Mouse (Mus musculus): ENCODE measurements at regions not wholly inside any gene's neighbourhood (a gene's known extent, or its start where the extent isn't known, plus 50 kb on each side); places are given as distances from the start of the nearest gene placed in this dataset.

DNA sequence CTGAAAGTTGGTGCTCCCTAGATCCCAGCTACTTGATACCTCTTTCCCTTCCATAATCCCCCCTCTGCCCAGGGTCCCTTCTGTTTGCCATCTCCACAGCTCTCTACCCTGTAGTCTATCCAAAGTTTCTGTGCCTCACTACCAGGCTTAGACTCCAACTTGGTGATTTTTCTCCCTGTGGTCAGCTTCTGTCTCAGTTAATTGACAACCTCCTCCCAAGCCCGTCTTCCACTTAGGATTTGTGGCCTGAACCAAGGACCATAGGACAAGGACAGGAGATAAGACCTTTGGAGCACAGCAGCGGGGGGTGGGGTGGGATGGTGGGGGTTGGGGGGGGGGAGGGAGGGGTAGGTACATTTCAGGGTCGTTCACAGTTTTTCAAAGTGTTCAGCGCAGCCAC lies 371.3 kb downstream of the Eipr1 start:
- no peak for DNase-seq (ENCODE audit: low spot score)

DNA sequence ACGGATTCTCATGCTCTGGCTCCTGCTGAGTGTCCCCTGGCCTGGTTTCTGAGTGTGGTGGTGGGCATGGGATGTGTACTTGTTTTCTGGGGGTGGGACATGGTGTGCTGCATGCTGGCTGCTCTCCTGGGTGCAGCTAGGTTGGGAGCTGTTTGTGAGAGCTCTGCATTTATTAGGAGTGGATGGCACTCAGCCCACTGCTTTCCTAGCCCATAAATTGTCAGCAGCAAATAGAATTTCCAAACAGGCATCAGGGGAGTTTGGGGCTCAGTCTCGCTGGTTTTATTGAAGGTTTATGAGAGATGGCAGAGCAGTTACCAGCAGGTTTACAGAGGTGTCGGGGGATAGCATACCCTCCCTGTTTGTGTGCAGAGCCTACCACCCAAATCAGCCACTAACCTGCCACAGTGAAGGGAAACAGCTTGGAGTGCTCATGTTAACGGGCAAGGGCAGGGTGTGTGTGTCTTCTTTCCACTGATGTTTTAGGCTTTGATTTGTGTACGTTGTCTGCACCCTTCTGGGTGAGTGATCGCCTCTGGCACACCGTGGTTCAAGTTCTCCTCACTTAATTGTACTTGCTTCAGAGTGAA lies 372.6 kb downstream of the Eipr1 start:
- no peak for DNase-seq (ENCODE audit: low spot score)

DNA sequence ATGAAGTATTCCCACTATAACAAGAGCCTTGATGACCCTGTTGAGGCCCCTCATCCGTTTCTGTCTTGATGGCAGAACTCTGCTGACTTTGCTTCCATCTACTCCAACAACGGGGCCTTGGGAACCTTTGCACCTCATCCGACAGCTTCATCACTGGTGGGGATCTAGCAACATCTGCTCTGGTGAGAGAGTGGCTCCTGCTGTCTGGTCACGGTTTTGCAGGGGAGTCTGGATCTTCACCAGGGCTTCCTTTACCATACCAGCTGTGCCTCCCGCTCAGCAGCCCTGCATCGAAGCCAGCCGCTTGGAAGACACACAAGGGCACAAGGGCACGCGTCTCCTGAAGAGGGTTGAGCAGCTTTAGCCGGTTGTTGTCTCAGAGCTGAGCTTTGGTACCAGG lies 377.2 kb downstream of the Eipr1 start:
- no peak for DNase-seq (ENCODE audit: low spot score)

DNA sequence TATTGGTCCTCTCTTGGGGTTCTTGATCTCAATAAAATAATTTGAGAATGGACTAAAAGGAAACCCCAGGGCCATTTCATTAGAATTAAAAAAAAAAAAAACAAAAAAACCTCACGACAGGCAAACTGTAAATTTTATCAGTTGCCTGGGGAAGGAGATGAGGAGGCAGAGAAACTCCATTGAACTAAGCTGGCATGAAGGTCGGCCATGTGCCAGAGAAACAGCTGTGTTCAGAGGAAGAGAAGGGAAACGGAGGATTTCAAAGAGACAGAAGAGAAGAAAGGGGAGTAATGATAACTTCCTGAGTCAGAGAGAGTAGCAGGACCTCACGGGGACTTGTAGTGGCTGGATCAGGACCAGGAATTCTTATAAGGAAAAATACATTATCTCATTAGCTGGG lies 377.7 kb downstream of the Eipr1 start:
- DNase-seq (ENCODE audit: low spot score) = no peak

DNA sequence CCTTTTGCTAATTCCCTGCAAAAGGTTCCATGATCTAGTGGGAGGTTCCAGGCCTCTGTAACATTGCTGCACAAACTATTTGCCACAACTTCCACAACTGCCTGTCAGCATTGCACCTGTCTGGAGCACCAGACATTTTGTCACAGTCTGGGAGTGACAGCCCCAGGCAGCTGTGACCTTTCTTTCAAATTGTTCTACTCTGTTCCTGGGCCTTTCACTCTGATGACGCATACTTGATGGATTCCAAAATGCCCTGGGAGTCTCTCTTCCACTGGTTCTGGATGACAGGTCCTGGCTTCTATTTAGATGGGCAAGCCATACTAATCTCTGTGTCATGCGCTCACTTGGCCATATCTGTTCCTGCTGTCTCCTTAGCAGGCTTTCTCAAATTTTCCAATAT lies 382.7 kb downstream of the Eipr1 start:
- DNase-seq (ENCODE audit: low spot score) = no peak

DNA sequence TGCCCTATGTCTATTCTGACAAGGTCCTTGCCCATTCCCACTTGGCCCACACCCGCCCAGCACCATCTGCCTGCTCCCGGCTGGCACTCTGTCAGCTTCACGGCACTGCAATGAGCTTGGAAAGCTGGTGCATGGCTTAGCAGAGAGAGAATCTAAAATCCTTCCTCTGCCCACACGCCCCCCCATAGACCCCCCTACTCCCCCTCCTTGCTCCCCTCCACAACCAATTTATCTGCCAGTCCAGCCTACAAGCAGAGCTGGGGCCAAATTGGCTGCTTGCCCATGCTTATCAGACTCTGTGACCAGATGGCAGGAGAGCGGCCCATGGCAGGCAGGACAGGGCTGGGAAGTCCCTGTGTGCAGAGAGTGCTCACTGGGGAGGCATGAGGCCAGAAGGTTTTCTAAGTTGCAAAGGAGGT lies 385.3 kb downstream of the Eipr1 start:
- peak; percentile 65 for DNase-seq (ENCODE audit: low spot score)

DNA sequence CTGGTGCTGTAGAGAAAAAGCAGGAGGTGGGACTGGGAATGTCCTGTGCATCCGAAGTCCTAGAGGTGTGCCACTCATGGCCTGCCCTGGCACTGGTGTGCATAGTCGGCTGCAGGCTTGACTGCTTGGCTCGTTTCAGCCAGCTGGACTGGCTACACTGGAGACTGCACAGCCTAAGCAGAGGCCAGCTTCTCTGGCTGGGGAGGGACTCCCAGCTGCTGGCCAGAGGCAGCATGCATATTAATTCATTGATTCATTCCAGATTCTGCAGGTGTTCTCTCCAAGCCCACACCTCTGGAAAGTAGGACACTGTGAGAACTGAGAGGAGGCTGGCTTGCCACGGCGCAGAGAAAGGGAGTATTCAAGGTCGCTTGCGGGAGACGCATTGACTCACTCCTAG lies 385.9 kb downstream of the Eipr1 start:
- no peak for DNase-seq (ENCODE audit: low spot score)

DNA sequence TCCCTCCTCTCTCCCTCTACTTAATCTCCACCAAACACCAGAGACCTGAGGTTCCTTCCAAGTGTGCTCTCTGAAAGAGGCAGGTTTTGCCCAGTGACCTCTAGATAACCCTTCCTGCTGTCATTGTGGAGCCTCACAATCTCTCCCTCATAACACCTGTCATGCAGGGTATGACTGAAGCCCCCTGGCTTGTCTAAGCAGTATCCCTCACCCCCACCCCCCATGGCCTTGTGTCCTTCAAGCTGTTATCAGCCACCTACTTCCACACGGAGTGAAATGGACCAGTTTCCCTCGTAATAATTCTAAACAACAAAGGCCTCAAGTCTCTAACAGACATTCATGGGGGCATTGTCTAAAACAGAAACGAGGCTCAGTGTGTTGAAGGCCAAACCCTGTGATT lies 387.6 kb upstream of the Myt1l start:
- DNase-seq (ENCODE audit: low spot score) = no peak

DNA sequence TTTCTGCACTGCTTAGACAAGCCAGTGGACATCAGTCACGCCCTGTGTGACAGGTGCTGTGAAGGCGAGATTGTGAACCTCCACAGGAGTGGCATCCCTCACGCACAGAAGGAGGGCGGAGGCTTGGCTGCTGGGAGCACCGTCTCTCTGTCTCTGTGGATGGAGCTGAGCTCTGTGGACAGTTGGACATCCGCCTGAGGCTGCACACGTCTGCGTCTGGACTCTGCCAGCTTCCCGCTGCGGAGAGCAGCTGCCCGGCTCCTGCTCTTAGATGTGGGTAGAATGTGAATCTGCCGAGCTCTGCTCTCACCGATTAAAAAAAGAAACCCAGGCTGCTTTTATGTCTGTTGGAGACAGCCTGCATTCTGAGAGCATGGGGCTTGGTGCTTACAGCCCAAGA lies 387.1 kb upstream of the Myt1l start:
- DNase-seq (ENCODE audit: low spot score) = peak; percentile 73

DNA sequence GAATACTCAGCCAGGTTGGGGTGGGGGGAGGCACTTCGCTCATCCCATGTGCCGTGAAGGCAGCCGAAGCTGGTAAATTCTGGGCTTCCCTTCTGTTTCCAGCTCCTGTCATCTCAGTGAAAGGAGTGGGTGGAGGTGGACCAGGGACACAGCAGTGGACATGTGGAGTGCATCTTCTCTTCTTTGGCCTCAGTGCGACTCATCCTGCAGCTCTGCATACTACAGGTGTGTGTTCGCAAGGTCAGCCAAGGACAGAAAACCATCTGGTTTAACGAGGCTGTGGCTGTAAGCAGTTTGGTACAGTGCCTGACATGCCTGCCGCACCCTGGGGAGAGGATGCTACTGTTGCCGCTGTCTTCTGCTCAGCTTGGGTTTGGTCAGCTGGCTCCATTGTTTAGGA lies 386.3 kb upstream of the Myt1l start:
- peak; percentile 31 for DNase-seq (ENCODE audit: low spot score)

DNA sequence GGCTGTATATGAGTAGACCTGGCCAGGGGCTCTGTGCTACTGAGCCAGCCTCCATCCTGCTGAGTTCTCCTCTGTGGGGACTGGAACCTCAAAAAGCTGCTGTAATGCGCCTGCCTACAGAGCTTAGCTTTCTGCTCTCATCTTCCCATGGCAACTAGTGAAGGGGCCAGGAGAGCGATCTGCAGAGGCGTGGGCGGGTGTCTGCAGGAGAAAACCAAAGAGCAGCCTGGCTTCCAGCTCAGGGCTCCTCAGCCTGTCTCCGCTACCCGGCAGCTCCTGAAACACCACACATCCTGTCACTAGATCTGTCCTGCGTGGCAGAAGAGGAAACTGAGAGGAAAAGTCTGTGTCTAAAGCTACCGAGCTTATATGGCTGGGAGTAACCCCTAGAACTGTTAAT lies 384.9 kb upstream of the Myt1l start:
- peak; percentile 80 for DNase-seq (ENCODE audit: low spot score)

DNA sequence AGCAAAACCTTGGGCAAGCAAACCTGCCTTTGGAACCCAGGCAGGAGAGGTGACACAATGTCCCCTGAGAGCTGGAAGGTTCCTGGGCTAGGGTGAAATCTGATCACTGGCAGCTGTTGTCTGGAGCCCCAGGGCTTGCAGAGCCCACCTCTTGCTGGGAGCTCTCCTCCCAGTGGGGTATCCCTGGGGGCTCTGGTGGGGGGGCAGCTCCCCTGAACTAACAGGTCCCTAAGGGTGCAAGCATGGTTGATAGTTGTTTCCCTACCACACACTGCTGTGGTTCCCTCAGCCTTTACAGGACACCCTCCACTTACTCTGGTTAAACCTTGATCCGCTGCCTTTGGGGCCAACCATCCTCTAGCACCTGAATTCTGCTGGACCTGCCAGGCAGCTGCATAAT lies 367.3 kb upstream of the Myt1l start:
- no peak for DNase-seq (ENCODE audit: low spot score)

DNA sequence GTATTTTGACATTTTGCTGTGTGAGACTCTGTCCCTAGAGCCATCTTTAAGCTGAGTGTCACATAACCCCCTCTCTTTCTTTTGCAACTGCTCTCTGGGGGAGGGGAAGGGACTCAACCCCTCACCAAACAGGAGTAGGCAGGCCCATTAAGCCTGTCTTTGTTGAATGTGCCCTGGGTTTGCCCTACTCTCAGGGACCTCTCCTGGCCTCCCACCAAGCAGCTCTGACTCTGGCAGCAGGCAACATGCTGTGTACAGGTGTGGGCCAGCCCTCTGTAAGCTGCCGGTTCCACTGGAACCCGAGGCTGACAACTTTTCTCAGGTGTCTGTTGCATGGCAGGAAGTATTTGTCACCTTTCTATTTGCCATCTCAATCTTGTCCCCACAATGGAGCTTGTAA lies 366.6 kb upstream of the Myt1l start:
- no peak for DNase-seq (ENCODE audit: low spot score)

DNA sequence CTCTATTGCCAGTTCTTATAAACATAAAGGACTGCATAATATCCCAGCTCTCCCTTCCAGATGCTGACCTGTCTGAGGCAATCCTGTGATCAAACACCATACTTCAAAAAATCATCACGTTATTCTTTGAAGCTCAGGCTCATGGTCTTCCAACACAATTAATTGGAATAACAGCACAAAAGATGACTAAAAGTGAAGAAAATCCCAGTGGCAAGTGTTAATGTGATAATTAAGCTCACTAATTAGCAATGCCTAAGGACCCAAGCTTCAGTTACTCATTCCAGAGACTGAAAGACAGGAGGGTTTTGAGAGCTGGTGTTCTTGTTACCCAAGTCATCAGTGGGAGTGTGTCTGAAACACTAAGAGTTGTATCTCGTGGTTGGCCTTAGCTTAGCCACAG lies 363.5 kb upstream of the Myt1l start:
- DNase-seq (ENCODE audit: low spot score) = no peak

DNA sequence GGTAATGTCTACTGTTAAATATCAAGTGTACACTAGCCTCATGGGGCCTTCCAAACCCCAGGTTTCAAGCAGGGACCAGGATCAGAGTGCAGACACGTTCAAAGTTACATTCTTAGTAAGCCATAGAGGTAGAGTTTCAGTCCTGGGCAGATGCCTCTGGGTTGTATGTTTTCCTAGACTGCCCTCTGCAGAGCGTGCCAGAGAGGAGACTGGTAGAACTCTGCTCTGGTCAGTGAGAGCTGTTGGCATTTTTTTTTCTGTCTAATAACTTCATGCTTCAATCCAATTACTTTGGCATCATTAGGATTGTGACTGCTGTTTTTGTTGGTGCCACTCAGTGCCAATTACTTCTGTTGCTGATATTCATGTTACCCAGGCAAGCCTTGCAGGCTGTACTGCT lies 361.9 kb upstream of the Myt1l start:
- DNase-seq (ENCODE audit: low spot score) = no peak

DNA sequence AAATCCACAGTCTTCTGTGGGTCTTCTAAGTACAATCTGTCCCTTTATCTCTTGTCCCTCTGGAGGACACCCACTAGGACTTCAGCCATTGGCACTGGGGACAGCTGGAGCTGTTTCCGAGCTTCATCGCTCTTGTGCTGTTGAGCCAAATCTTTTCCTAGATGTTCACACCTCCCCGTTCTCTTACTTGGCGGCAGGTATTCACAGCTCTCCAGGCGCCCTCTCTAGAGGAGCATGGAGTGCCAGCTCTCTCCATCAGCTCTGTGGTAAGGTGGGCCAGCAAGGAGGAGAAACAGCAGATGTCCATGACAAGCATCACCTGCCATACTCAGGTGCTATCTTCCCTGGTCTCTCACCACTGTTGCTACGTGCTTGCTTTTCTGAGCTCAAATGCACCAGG lies 360.3 kb upstream of the Myt1l start:
- DNase-seq (ENCODE audit: low spot score) = no peak

DNA sequence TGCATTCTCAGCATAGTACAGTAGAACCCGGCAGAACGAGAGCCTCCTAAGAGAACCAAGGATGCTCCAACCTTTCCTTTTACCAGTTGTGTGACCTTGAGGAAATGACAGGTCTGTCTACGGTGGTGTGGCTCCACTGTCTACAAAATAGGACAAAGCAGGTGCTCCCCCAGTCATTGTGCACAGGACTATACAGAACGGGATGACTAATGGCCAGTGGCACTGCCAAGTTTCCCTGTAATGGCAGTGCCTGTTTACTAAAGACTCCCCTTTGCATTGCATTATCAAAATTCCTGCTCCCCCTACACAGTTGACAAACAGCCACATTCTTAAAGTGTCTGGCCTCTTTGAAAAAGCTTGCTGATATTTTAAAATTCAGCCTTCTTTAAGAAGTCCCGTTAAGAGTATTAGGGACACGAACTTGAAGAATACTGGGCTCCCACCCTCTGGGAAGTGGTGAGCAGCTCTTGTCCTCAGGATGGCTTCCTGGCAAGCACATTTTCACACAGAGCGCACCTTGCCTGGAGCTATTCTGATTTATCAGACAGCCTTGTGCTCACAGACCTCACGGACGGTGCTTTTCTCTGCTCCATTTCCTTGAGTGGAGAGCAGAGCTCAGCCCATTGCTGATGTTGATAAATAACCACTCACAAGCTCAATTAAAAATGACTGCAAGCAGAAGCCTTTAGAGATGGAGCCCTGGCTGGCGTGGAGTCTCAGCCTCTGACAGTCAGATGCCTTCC lies 352.3 kb upstream of the Myt1l start:
- no peak for DNase-seq (ENCODE audit: low spot score)

DNA sequence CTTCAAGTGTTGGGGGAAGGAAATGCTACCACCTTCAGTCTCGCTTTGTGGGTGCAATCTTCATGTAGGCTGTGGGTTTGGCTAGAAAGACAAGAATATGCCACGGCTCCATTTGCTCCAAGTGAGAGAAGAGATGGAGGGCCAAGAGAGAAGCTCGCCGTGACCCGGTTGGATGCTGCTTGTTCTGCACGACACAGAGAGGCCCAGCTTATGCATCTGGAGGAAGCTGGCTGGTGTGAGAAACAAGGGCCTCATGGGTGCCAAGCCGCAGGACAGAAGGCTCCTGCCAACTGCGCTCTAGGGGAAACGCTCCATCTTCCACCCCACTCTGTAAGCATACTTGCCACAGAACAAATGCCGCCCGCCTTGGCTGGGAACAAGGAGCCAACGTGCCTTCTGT lies 351.0 kb upstream of the Myt1l start:
- DNase-seq (ENCODE audit: low spot score) = peak; percentile 18

DNA sequence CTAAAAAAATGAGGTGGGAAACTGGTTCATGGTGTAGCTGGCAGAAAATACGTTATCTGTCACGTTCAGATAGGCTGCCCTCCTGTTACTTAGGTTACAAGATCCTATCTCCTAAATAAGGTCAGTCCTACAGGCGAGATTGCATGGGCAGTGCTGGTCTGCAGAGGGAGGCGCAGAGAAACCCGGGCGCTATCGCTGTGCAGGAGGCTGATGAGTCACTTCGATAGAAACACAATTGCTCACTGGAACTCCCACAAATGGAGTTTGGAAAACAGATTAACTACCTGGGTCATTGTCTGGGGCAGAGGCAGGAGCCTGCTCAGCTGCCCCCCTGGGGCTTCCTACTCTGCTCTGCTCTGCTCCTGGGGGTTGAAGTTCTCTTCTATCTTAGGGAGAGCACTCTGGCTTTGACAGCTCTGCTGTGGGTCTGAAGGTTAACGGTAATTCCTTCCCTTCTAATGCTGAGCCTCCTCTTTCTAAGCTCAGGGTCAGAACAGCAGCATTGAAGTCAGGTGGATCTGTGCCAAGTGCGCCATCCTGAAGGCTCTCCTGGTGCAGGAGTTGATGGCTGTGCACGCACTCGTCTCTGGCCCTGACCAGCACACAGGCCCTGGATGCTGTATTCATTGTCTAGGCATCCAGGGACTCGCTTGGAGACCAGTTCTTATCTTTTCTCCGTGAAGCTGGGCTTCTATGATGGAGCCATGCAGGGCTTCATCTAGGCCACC lies 349.9 kb upstream of the Myt1l start:
- DNase-seq (ENCODE audit: low spot score) = no peak

DNA sequence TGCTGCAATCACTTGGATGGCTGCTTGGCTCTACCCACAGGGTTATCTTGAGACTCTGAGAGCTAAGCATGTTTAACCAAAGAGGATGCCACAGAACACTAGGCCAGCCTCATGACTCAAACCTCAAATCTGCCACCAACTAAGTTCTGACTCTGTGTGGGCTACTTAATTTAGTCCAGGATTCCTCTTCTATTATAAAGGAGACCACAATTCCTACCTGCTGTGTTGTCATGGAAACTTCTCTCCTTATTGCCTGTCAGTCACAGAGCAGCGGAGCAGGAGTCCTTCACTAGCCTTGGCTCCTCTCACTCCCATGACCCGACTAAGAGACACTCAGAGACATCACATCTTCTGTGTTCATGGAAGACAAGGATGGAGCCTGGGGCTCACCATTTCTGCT lies 348.8 kb upstream of the Myt1l start:
- no peak for DNase-seq (ENCODE audit: low spot score)

DNA sequence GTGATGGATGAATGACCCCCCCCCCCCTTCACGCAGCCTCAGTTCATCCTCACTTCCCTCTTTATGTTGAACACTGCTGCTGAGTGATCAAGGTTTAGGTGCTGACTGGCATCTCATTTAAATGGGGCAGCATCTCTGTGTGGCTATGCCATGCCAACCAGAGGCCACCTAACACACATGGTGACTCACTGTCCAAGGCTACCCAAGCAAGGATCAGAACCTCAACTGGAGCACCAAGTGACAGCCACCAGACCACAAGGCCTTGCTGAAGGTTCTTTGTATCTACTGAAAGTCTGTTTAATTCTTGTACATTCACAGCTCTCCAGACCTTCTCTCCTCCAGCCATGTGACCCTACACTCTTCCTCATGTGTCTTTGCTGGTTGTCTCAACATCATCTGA lies 347.6 kb upstream of the Myt1l start:
- no peak for DNase-seq (ENCODE audit: low spot score)

DNA sequence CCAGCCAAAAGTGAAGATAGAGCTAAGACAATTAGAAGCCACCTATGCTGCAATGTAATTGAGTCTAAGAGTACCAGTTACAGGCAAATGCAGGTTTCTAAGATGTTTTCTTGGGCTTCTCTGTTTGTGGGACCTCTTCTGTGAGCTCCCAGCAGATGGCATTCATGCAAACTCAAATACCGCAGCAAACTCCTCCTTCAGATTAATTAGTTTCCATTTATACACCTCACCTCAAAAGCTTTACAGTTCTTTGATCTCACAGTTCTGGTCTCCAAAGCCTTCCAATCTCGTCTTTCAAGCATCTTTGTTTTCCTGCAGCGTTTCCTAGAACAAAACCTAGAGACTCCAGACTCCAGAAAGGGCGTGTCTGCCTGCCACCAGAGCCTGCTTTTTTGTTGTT lies 340.6 kb upstream of the Myt1l start:
- DNase-seq (ENCODE audit: low spot score) = no peak

DNA sequence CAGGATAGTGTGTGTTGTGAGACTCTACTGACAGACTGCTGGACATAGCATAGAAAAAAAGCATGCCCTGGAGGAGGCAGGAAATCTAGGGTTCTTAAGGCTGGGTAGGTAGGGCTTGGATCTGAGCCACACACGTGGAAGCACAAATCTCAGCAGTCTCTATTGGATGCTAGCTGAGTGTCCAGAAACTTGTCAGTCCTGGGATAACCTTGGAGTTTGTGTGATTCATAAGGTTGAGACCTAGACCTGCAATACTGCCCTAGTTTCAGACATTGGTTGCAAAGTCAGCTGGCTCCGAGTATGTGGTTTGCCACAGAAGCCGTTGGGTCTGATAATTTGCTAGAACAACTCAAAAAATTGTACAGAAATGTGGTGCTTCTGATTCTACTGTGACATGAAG lies 335.8 kb upstream of the Myt1l start:
- DNase-seq (ENCODE audit: low spot score) = no peak

DNA sequence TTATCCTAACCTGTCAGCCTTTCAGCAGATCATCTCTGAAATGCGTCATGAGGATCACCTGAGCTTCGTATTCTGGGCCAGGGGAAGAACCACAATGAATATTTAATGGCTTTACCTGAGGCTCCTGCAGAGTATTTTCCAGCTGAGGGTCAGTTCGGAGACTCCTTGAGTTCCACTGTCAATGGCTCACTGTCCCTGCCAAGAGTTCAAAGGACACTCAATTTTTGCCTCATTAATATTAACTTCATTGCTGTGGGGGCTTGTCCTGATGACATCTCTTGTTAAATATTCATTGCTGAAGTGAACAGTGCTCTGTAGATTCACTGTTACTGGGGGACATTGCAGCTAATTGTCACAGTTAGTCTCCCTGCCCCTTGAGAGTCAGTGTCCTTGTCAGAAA lies 316.2 kb upstream of the Myt1l start:
- DNase-seq (ENCODE audit: low spot score) = no peak
